Mouse (Mus musculus): Measurements from ENCODE around the gene Vmn1r23.
"Not testable (repeated sequence)": the region's sequence is repeated elsewhere in the genome, so short reads cannot be mapped to it uniquely, and the experiment has no call there.

Gene Vmn1r23

DNA sequence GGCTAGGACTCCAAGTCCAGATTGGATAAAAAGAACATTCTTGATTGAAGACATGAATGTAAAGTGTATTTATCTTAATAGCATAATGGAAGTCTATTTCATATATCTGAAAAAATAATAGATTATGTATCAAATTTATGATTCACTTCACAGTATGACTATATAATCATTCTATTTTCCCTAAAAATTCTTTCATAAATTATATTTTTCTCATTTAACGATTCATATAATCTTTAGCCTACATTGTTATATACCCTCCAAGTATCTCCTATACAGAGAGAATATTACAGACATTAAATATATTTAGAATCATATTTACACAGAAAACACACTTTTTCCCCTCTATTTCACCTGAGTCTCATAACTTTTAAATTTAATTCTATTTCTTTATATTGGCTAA lies at the start of gene Vmn1r23:
TSS of gene Vmn1r23 (minus strand) at position 101 of the 400 bp plus-strand sequence.
- no peak for DNase-seq (ENCODE audit: low spot score in 2 of 2)

DNA sequence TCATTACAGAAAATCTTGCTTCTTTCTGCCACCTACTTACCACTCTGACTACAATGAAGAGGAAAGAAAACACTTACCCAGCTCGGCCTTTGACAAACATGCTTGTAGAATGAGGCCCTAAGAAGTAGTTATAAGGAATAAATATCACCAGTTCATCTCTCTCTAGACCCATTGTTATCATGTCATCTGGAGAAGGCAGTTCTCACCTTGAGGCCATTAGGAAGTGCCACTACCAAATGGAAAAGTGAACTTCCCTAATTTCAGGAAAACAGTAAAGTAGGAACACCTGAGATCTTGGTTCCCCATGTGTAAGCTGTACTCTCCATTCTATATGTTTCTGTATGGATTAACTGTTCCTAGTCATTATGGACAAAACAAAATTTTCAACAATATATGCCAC lies 34.8 kb upstream of the Vmn1r23 start, which contains the start of gene Vmn1r24:
TSS of gene Vmn1r24 (minus strand) at position 101 of the 400 bp plus-strand sequence.
- DNase-seq (ENCODE audit: low spot score in 2 of 2), result not testable (repeated sequence)

DNA sequence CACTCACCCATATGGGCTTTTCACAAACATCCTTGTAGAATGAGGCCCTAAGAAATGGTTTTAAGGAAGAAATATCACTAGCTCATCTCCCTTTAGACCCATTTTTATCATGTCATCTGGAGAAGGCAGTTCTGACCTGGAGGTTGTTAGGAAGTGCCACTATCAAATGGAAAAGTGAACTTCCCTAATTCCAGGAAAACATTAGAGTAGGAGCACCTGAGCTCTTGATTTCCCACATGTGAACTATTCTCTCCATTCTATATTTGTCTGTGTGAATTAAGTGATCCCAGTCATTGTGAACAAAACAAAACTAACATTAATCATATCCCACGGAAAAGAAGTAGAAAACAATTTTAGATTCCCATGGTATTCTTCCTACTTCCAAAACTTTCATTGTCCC lies 18.7 kb downstream of the Vmn1r23 start, which contains the start of gene Vmn1r22:
TSS of gene Vmn1r22 (minus strand) at position 101 of the 400 bp plus-strand sequence.
- no peak for DNase-seq (ENCODE audit: low spot score in 2 of 2)

Data from frontal cortex, postnatal 25 days (tissue).